Comparison of ENCODE assay signal across 9 mouse cellular contexts in genomic region chr14:73105407-73106185, GRCm38 (mm10). TPM values are rescaled to one million over a fixed set of nuclear protein-coding genes. Genes with fewer than 3 reads are reported as not detected.
DNase-seq lines count a peak whose midpoint lies in the region; ATAC-seq lines count a peak whose summit lies in the region.
"Had no signal": no experiment of that assay in that cellular context is flagged by ENCODE, and none has a peak within 500 bp of the region (broad histone marks: within the 10 kb centered on the region; RNA-seq: fewer than 3 reads in every experiment).

No protein-coding gene starts in this region.

- no peak overlapping the region for H3K4me2 ChIP-seq in forebrain, embryonic 13.5 days
- H3K4me2 ChIP-seq in forebrain, embryonic 15.5 days (replicated peaks) = no peak overlapping the region
- no peak overlapping the region for H3K4me2 ChIP-seq in limb, embryonic 13.5 days (replicated peaks)

- intact Hi-C loops in heart, postnatal 14 days (cut with DNase I) = loop anchor here (2.0 to 5.0 kb wide), 3 partner anchors 175 to 367 kb away; no protein-coding TSS in a partner anchor

- peaks cover 14% of the 10 kb centered on the region for H3K4me1 ChIP-seq in forebrain, embryonic 13.5 days
- no peaks in the 10 kb centered on the region for H3K4me1 ChIP-seq in forebrain, embryonic 15.5 days
- H3K4me1 ChIP-seq in limb, embryonic 13.5 days = peaks cover 15% of the 10 kb centered on the region

- H3K9me3 ChIP-seq in forebrain, embryonic 13.5 days (replicated peaks) = no peaks in the 10 kb centered on the region
- no peaks in the 10 kb centered on the region for H3K9me3 ChIP-seq in forebrain, embryonic 15.5 days
- no peaks in the 10 kb centered on the region for H3K9me3 ChIP-seq in limb, embryonic 13.5 days

- no peak overlapping the region for H3K27ac ChIP-seq in forebrain, embryonic 13.5 days
- H3K27ac ChIP-seq in forebrain, embryonic 15.5 days (replicated peaks) = no peak overlapping the region
- H3K27ac ChIP-seq in limb, embryonic 13.5 days = no peak overlapping the region
- H3K27ac ChIP-seq: liver, embryonic 14.5 days had no signal

- peak; percentile 51 for DNase-seq in T-cell, adult 2 months (ENCODE audit: low spot score)
- no peak for DNase-seq in heart, postnatal 14 days
- no peak for DNase-seq in urinary bladder, postnatal 14 days (ENCODE audit: low spot score)

- H3K36me3 ChIP-seq in forebrain, embryonic 13.5 days (ENCODE audit: poor library complexity, severe bottlenecking) = no peaks in the 10 kb centered on the region
- H3K36me3 ChIP-seq in forebrain, embryonic 15.5 days = no peaks in the 10 kb centered on the region
- no peaks in the 10 kb centered on the region for H3K36me3 ChIP-seq in limb, embryonic 13.5 days

- WGBS in forebrain, embryonic 13.5 days = 58% methylated on average over 11 of the region's 11 CpGs
- 57% methylated on average over 11 of the region's 11 CpGs for WGBS in forebrain, embryonic 15.5 days
- WGBS in limb, embryonic 13.5 days = 61% methylated on average over 11 of the region's 11 CpGs

- no peaks in the 10 kb centered on the region for H3K27me3 ChIP-seq in forebrain, embryonic 13.5 days
- no peaks in the 10 kb centered on the region for H3K27me3 ChIP-seq in forebrain, embryonic 15.5 days
- peaks cover 41% of the 10 kb centered on the region for H3K27me3 ChIP-seq in limb, embryonic 13.5 days

- H3K9ac ChIP-seq in forebrain, embryonic 13.5 days = no peak overlapping the region
- H3K9ac ChIP-seq in forebrain, embryonic 15.5 days (replicated peaks) = no peak overlapping the region
- no peak overlapping the region for H3K9ac ChIP-seq in limb, embryonic 13.5 days
- H3K9ac ChIP-seq: liver, embryonic 14.5 days had no signal

- ATAC-seq in forebrain, embryonic 13.5 days = 0 out of 2 replicates have a peak, but pooled peaks have one; percentile 29
- ATAC-seq in forebrain, embryonic 15.5 days (replicated peaks) = no peak
- ATAC-seq in limb, embryonic 13.5 days (ENCODE audit: low FRiP score, low read depth) = peak; percentile 62
- peak; percentile 62; the same call in 1 of the 2 replicates for ATAC-seq in neutrophil, adult 5-6 weeks (ENCODE audit: extremely low read depth, insufficient number of reproducible peaks, low FRiP score, poor library complexity, severe bottlenecking)
- ATAC-seq in erythroid progenitor cell, adult 5-6 weeks (replicated peaks; ENCODE audit: low FRiP score, poor library complexity, severe bottlenecking) = no peak

- no peak overlapping the region for H3K4me3 ChIP-seq in forebrain, embryonic 13.5 days
- no peak overlapping the region for H3K4me3 ChIP-seq in forebrain, embryonic 15.5 days
- no peak overlapping the region for H3K4me3 ChIP-seq in limb, embryonic 13.5 days

RNA-seq across cellular contexts. Expression of gene Rcbtb2, which starts 17.2 kb away (rescaled TPM):
- 110 and 111 TPM in 2 replicates for polyA plus RNA-seq in forebrain, embryonic 13.5 days (2015; fragmentation: Nextera tagmentation; extraction: Ambion mirVana)
- polyA plus RNA-seq in forebrain, embryonic 15.5 days (2015; fragmentation: Nextera tagmentation; extraction: Ambion mirVana) = 87.5 and 90.8 TPM in 2 replicates
- polyA plus RNA-seq in limb, embryonic 13.5 days (2015; fragmentation: Nextera tagmentation; extraction: Ambion mirVana) = 146 and 151 TPM in 2 replicates
- total RNA-seq in neutrophil, adult 5-6 weeks (2017) = 18.3 and 20.0 TPM in 2 replicates
- 10 to 100 TPM; 29.3 to 29.4 TPM for total RNA-seq in heart, postnatal 14 days (2021)
- total RNA-seq in erythroid progenitor cell, adult 5-6 weeks (2015; ENCODE audit: low replicate concordance) = 4.2 and 11.5 TPM in 2 replicates
- total RNA-seq in erythroid progenitor cell, adult 5-6 weeks (2017; ENCODE audit: low replicate concordance) = 4.5 and 10.4 TPM in 2 replicates

RNA-seq across cellular contexts. Expression of gene Cysltr2, which starts 56.7 kb away (rescaled TPM):
- not detected in 2 replicates for polyA plus RNA-seq in forebrain, embryonic 13.5 days (2015; fragmentation: Nextera tagmentation; extraction: Ambion mirVana)
- polyA plus RNA-seq in forebrain, embryonic 15.5 days (2015; fragmentation: Nextera tagmentation; extraction: Ambion mirVana) = 0.42 TPM in 1 of 2 replicates, not detected in the other
- not detected in 2 replicates for polyA plus RNA-seq in limb, embryonic 13.5 days (2015; fragmentation: Nextera tagmentation; extraction: Ambion mirVana)
- total RNA-seq in neutrophil, adult 5-6 weeks (2017) = 2.1 and 2.8 TPM in 2 replicates
- total RNA-seq in heart, postnatal 14 days (2021) = under 1 TPM in 1 of 2 experiments, not detected in 1; 0.56 TPM
- 0.72 TPM in 1 of 2 replicates, not detected in the other for total RNA-seq in erythroid progenitor cell, adult 5-6 weeks (2015; ENCODE audit: low replicate concordance)
- total RNA-seq in erythroid progenitor cell, adult 5-6 weeks (2017; ENCODE audit: low replicate concordance) = 2.3 TPM in 1 of 2 replicates, not detected in the other

Comparison
In these comparisons a context has a peak if more than half of its experiments do, and no peak if none do; other contexts are left out.
1. ATAC-seq: peak in forebrain, embryonic 13.5 days (single experiment), limb, embryonic 13.5 days (single experiment) and neutrophil, adult 5-6 weeks (single experiment); none in forebrain, embryonic 15.5 days (single experiment) and erythroid progenitor cell, adult 5-6 weeks (single experiment).